Mouse (Mus musculus) sigmoid colon, adult 10 weeks (tissue): Measurements from ENCODE around the gene Mapk1ip1l. TPM values are rescaled to one million over a fixed set of nuclear protein-coding genes. Genes with fewer than 3 reads are reported as not detected.

Experiments
- polyA plus RNA-seq: library from polyadenylated mRNA; stranded (reverse); fragments of 350-450 nt; fragmentation: Illumina TruSeq; extraction: RNeasy Lipid Tissue Mini Kit (QIAGEN cat#74804); gene quantifications from one replicate; pipeline ENCODE4 v1.2.3, GENCODE M21; 2014; ENCODE audit warnings: low read depth, low replicate concordance

The Mapk1ip1l gene
- 127 TPM for polyA plus RNA-seq

DNA sequence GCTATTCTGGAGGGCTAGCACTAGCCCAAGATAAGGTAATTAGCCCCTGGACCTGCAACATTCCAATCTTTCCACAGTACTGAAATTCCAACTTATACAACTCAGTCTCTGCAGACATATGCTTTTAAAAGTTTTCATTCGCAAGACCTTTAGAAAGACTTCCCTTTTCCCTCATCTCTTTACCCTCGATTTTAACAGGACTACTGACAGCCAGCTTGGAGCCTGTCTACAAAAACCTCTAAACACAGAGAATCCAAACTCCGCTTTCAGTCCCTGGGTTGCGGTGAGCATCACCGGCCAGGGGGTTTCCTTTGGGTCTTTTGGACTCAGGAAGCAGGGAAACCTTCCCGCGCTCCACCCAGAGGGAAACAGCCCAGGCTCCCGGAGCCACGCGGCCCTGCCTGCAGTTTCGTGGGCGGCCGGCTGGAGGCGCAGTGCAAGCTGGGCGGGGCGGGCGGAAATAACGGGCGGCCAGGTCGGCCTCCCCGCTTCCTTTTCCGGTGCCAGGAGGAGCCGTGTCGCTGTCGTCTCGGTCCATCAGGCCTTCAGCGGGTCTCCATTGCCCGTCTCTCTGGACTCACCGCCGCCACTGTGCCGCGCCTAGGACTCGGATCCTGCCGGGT lies at the start of gene Mapk1ip1l:
Gene Mapk1ip1l (plus strand): TSS at position 482 of the 623 bp plus-strand sequence.

DNA sequence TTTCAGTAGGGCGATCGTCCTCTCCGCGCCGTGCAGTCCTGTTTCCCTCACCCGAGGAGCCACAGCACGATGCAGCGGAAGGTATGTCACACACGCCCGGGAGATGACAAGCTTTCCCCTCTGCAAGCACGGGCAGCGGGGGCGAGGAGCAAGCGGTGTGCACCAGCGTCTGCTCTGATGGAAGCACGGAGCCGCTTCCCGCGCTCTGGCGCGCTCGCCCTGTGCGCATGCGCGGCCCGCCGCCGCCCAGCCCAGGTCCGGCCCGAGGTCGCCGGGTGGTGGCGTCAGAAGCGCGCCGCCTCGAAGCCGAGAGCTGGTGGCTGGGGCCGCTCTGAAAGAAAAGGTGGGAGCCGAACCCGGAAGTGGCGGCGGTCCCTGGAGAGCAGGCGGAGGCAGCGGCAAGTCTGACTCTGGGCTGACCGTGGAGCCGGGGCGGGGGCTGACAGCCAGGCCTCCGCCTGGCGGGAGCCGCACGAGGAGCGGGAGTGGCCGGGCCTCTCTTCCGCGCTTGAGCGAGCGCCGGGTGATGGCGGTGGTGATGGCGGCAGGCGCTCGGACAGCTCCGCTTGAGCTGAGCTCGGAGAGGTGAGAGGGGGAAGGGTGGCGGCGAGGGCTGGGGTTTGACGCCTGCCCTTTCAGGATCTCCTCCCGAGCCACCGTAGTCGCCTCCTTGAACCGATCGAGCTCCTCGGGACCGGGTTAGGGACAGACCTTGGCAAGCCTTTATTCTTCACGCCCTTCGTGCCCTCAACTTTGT lies 21.3 kb upstream of the Mapk1ip1l start, which contains the start of the genes Wdhd1 and Socs4:
Gene Wdhd1 (minus strand): TSS at position 221 of the 757 bp plus-strand sequence.
Gene Socs4 (plus strand): TSS at position 295 of the 757 bp plus-strand sequence.

DNA sequence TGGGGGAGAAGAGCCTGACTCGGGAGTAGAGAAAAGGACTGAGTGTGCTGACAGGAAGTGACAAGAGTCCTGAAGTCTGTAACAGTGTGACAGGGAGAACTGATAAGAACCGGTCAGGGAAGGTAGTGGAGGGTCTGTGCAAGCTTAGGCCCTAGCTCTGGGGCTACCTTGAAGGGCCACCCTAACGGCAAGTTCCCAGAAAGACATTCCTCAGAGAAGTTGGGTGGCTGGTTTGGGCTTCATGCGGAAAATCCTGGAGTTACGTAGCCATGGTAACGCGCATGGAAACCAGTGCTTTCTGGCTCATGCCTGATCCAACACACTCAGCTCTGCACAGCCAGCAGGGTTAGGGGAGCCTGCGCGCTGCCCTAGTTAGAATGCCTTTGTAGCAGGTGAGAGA lies 69.4 kb downstream of the Mapk1ip1l start, which contains the start of gene Lgals3:
Gene Lgals3 (plus strand): TSS at position 291 of the 400 bp plus-strand sequence.

Other genes starting within 250 kb of the Mapk1ip1l start
- gene Gch1, start 108.9 kb upstream of the Mapk1ip1l start, polyA plus RNA-seq = 11.7 TPM
- gene Wdhd1, start 21.4 kb upstream of the Mapk1ip1l start, polyA plus RNA-seq = 15.2 TPM
- gene Socs4, start 21.3 kb upstream of the Mapk1ip1l start, polyA plus RNA-seq = 70.1 TPM
- 638 TPM for gene Lgals3, start 69.5 kb downstream of the Mapk1ip1l start, polyA plus RNA-seq
- 3.0 TPM for gene Dlgap5, start 120.1 kb downstream of the Mapk1ip1l start, polyA plus RNA-seq
- gene Fbxo34, start 152.2 kb downstream of the Mapk1ip1l start, polyA plus RNA-seq = 8.5 TPM